Mouse (Mus musculus) G1E-ER4 (cell line): ENCODE results near the gene Fbxw9. TPM values are rescaled to one million over a fixed set of nuclear protein-coding genes. Genes with fewer than 3 reads are reported as not detected.

Experiments
- GATA1 ChIP-seq: IDR thresholded peaks from one replicate; pipeline ENCODE4 v1.8.0; 2012; ENCODE audit warnings: low read length, inconsistent platforms
- polyA plus RNA-seq: library from polyadenylated mRNA; stranded (reverse); fragments of >175 nt; gene quantifications from 2 replicates; pipeline ENCODE4 v1.2.3, GENCODE M21; 2012

Gene Fbxw9
- polyA plus RNA-seq = 24.7 and 27.7 TPM in 2 replicates

DNA sequence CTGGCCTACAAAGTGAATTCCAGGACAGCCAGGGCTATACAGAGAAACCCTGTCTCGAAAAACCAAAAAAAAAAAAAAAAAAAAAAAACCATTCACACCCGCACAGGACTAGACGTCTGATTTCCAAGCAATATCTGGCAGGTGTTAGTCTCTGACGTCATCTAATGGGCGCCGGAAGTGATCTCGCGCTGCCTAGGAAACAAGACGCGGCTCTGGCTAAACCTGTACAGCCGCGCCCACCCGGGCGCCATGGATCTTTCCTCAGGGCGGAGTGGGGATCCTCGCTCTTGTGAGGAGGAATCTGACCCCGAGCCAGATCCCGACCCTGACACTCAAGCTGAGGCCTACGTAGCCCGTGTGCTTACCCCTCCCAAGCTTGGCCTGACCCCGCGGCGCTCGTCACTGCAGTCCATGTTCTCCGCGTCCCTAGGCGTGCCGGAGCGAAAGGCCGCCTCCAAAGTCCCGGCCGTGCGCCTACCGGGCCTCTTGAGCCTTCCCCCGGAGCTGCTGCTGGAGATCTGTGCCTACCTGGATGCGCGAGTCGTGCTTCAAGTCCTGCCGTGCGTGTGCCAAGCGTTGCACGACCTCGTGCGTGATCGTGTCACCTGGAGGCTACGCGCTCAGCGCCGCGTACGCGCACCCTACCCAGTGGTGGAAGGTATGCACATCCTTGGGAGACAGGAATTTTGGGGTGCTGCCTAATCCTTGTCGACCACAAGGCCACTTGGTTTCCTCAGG is at the start of gene Fbxw9:
Fbxw9 (plus strand) TSS at position 177 of the 738 bp plus-strand sequence.
- no peak for TF ChIP-seq GATA1

DNA sequence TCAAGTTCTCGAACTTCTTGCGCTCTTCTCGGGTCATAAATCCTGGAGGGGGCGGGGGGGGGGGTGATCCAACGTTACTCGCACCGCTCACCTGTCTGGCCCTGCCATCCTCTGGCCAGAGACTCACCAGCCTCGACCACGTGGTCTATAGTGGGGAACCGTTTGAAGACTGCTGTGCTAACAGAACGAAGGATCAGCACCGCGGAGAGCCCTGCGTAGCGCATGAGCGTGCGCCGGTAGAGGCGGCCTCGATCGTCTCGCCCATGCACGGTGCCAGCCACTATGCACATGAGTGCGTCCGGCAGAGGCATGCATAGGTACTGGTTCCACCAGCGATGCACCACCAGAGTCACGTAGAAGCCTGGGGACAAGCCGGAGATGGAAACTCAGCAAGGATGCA is 48.6 kb upstream of the Fbxw9 start:
- no peak for TF ChIP-seq GATA1

DNA sequence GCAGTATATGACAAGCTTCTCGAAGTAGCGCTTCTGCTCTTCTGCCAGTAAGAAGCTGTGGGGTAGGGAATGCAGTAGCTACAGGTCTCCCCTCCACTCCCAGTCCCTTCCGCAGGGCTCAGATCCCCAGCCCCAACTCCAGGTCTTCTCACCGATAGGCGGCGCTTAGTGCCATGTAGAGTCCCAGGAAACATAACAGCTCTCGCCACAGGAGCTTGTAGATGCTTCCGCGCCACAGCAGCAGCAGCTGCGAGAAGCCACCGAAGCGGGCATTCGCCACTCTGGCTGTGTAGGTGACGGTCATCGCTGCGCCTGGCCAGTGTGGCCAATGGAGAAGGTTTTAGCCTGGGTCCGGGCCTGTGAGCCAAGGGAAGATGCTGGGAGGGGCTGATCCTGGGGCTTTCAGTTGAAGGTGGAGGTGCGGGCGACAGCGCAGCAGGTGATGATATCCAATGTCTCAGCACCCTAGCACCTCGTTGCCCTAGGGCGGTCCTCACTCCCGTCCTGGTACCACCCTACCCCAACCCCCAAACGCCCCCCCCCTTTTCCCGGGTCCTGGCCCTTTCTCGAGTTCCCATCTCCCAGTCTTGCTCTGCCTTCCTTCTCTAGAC is 46.5 kb upstream of the Fbxw9 start:
- no peak for TF ChIP-seq GATA1

DNA sequence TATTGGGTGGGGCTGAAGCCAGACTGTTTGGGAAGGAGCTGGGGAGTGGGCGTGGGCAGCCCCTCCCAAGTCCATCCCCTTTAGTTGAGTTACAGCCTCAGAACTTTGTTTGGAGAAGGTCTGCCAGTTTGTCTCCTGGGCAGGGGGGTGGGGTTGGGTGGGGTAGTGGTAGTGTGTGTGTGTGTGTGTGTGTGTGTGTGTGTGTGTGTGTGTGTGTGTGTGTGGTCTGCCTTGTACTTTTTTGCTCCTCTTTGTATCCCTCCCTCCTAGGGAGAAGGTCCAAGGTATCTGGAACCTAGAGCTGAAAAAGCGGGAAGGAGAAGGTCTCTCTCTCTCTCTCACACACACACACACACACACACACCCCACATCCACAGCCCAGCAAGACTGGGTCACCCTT is 45.4 kb upstream of the Fbxw9 start, which contains the start of gene Best2:
Best2 (minus strand) TSS at position 101 of the 400 bp plus-strand sequence.
- no peak for TF ChIP-seq GATA1

DNA sequence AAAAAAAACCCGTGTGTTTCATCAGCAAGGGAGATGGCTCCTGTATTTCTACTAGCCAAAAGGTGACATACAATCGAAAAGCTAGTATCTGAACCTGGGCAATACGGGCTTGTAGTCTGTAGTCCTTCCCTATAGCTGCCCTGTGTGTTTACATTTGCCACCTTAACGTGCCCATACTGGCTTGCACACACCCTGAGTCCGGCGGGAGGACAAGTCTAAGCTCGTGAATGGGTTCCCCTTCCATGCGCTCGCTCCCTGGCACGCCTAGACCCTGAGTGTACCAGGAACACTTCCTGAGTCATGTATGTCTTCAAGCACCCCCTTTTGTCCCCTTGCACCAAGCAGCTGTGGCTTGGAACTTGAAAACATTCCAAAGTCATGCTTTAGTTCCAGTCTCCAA is 43.1 kb upstream of the Fbxw9 start:
- TF ChIP-seq GATA1 = no peak

DNA sequence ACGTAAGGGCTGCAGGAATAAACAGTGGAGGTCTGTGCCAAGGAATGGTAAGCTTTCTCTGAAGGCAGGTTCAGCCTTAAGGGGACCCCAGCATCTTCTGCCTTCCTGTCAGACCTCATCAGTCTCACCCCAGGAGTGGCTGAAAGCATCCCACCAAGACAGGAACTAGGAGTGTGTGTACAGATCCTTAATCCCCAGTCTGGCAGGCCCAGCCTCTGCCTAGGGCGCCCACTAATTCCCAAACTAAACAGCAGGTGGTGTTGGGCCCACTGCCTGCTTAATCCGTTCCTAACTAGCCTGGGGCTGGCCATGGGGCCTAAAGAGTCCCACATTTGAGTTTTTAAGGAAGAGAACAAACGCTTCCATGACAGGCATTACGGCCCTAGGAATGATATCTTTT is 42.6 kb upstream of the Fbxw9 start:
- no peak for TF ChIP-seq GATA1

DNA sequence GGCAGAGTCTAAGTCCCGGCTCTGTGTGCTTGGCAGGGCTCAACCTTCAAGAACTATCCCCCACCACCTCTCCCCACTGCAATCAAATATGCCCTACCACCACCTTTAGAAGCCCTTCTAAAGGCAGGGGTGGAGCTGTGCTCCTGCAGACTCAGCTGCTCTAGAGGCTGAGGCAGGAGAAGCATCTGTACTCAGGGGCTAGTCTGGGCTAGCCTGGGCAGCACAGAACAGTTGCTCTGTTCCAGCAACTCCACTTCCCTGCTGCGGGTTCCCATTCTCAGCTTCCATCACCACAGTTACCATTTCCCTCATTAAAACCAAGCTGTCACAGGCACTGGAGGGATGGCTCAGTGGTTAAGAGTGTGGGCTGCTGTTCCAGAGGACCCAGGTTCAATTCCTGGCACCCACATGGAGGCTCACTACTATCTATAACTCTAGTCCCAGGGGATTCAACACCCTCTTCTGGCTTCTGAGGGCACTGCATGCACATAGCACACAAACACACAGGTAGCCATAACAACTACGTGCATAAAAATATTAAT is 38.3 kb upstream of the Fbxw9 start:
- TF ChIP-seq GATA1 = no peak

DNA sequence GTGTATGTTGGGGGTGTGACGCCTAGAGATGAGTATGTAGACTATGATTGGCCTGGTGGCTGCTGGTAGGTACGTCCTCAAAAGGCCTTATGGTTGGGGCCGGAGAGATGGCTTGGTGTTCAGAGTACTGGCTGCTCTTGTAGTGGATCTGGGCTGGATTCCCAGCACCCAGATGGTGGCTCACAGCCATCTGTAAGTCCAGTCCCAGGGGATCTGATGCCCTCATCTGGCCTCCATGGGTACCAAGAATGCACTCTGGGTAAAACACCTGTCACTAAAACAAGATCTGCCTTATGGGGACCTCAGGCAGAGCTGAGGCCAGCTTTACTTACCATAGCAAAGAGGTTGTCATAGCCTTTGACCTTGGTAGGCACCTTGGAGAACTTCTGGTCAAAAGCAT is 36.0 kb upstream of the Fbxw9 start:
- no peak for TF ChIP-seq GATA1

DNA sequence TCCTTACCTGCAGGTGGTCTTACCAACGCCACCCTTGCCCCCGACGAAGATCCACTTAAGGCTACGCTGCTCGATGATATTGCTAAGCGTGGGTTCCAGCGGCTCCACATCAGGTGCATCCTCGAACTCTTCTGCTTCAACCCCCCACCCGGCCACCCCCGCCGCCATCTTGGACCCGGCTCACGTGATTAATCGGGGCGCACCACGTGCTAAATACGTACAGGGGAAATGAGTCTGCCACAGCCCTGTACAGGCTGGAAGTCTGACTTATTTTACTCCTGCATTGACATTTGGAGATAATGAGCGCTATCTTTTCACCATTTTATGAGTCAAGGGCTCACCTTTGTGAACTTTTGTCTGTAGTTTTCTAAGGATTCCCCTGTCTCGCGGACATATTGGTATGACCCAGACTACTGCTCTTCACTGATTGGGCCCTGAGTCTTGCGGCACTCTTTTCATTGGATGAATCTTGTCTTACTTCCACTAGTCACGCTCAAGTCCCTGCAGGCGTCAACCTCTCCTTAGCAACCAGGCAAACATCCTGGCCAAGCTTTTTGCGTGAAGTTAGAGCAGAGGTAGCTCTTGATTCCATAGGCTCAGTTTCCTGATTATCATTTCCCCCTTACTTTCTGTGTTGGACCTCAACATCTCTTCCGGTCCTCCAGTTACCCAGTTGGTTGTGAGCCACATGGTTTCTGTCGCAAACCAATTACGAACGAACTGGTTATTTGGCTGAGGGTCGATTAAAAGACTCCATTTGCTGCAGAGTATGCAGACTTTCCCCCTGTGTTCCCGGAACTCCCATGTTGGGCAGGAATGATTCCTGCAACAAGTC is 34.5 kb upstream of the Fbxw9 start, which contains the start of gene Asna1:
Asna1 (minus strand) TSS at position 184 of the 835 bp plus-strand sequence.
- no peak for TF ChIP-seq GATA1

DNA sequence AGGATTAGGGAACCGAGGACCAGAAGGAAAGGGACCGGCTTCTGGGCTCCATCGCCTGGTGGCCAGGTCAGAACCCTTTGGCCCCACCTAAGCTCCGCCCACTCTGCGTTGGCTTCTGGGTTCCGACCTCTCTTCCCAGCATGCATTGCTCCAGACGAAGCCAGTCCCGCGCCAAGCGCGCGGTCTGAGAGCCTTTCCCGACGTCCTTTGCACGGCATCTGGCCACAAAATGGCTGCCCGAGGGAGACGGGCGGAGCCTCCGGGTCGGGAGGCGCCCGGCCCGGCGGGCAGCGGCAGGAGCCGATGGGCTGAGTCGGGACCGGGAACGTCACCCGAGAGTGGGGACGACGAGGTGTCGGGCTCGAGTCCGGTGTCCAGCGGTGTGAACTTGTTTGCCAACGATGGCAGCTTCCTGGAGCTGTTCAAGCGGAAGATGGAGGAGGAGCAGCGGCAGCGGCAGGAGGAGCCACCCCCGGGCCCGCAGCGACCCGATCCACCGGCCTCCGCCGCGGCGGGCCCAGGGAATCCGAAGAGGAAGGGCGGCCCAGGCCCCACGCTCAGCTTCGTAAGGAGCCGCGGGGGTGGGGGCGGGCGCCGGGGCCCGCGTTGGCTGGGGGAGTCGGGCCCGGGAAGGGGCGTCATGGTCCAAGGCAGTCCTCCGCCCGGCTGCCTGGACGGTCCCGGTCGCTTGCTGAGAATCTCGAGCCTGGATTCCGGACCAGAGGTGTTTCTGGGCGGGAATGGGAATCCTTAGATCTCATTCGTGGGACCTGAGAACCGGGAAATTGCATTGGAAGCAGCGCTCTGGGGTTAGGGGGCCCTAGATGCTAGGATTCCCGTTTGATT is 33.0 kb upstream of the Fbxw9 start, which contains the start of gene Trir:
Trir (plus strand) TSS at position 154 of the 846 bp plus-strand sequence.
- TF ChIP-seq GATA1 = no peak

DNA sequence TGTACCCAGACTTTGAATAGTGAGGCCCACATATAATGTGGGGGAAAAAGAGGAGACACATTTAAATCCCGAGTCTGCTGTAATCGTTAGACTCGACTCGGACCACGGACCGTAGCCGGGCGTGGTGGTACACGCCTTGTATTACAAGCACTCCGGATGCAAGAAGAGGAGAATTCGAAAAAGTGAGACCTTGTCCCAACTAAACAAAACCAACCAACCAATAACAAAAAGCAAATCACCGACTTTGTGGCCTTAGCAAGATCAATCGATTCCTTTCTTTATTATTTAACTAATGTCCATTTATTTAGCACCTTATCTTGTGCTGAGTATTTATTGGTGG is 32.4 kb upstream of the Fbxw9 start:
- TF ChIP-seq GATA1 = no peak

DNA sequence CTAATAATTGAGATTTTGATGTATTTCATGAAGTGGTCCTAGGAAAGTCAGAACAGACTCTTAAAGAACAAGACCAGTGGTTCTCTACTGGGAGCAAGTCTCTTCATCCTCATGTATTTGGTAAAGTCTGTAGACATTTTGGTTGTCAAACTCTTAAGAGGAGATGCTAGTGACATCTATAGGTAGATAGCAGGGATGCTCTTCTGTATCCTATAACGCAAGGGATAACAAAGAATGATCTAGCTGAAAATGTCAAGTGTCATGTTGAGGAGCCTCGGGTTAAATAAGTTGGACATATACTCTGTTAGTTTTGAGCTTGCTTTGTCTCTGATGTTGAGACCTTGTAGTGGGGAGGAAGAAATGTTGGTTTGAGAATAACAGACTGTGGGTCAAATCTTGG is 31.9 kb upstream of the Fbxw9 start:
- TF ChIP-seq GATA1 = no peak

DNA sequence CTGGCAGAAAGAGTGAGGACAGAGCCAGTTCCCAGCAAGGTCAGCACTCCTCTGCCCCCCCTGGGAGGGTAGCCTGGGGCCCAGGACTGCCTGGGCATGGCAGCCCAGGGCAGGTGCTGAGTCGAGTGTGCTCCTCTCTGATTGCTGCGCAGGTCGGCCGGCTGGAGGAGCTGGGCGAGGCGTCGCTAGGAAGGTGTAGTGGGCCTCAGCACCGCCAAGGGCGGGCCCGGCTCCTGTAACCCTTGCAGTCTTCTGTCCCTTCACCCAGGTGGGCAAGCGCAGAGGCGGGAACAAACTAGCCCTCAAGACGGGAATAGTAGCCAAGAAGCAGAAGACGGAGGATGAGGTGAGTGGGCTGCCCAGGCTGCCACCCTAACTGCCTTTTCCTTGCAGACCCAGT is 30.6 kb upstream of the Fbxw9 start:
- no peak for TF ChIP-seq GATA1

DNA sequence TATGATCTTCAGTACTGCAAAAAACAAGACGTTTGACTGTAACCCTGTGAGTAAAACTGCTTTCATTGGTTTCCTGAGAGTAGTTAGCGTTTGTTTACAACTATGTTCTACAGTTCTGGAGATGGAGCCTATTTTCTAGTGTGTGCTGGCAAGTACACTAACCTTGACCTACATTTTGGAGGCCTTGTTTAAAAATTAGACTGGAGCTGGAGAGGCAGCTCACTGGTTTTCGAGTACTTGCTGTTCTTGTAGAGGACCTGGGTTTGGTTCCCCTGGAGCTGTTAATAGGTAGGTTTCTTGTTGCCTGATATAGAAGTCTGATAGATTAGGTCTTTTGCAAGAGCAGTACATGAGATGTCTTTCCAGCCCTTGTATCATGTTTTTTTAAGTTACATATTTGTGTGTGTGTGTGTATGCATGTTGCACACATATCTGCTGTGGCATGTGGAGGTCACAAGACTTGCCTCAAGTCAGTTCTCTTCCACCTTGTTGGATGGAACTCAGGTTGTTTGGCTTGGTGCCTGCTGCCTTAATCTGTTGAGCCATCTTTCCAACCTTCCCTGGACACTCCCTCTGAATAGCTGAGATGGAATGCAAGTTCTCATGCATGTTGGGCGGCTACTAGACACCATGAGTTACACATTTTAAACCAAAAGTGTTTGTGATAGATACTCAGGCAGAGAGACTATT is 27.1 kb upstream of the Fbxw9 start:
- TF ChIP-seq GATA1 = no peak
